Mouse (Mus musculus) lung, embryonic 16.5 days (tissue): ENCODE measurements around the gene Spata31d1b. TPM values are rescaled to one million over a fixed set of nuclear protein-coding genes. Genes with fewer than 3 reads are reported as not detected.
A peak's percentile ranks its signal among the peaks of the same experiment; 100 is the strongest.
"Not testable (repeated sequence)": the region's sequence is repeated elsewhere in the genome, so short reads cannot be mapped to it uniquely, and the experiment has no call there.

Experiments used
- ATAC-seq: fragments of 200-750 bp; cut with Nextera tagmentation; 2 replicates; pipeline ENCODE4 v1.8.0; 2017; ENCODE audit warnings: low read depth, mild to moderate bottlenecking, moderate library complexity
- H3K27ac ChIP-seq: fragments of 300-500 bp; sonication (generic); 2 replicates; pipeline ENCODE4 v1.5.1; 2014; ENCODE audit warnings: mild to moderate bottlenecking, control low read depth, low read length
- H3K27me3 ChIP-seq: fragments of 300-500 bp; sonication (generic); 2 replicates; pipeline ENCODE4 v1.6.1; 2014; ENCODE audit warnings: low read depth, low read length, mixed read lengths; ENCODE audit not compliant: control insufficient read depth, insufficient read depth
- H3K36me3 ChIP-seq: fragments of 300-500 bp; sonication (generic); 2 replicates; pipeline ENCODE4 v1.6.1; 2014; ENCODE audit warnings: low read length; ENCODE audit not compliant: control insufficient read depth, insufficient read depth
- H3K4me1 ChIP-seq: fragments of 300-500 bp; sonication (generic); replicated peaks from 2 replicates; pipeline ENCODE4 v1.6.1; 2014; ENCODE audit warnings: low read length, mixed read lengths; ENCODE audit not compliant: control insufficient read depth, insufficient read depth
- H3K4me2 ChIP-seq: fragments of 300-500 bp; sonication (generic); 2 replicates; pipeline ENCODE4 v1.6.1; 2014; ENCODE audit warnings: low read depth, low read length, control low read depth
- H3K4me3 ChIP-seq: fragments of 300-500 bp; sonication (generic); 2 replicates; pipeline ENCODE4 v1.5.1; 2014; ENCODE audit warnings: mild to moderate bottlenecking, low read length, control low read depth
- H3K9ac ChIP-seq: fragments of 300-500 bp; sonication (generic); 2 replicates; pipeline ENCODE4 v1.6.1; 2014; ENCODE audit warnings: low read length, control low read depth
- H3K9me3 ChIP-seq: fragments of 300-500 bp; sonication (generic); 2 replicates; pipeline ENCODE4 v1.6.1; 2016; ENCODE audit warnings: low read length; ENCODE audit not compliant: control insufficient read depth
- WGBS: fragments of 180-500 bp; shearing (Covaris S2); extraction: QIAGEN DNeasy Blood & Tissue Kit; methylation state at CpG from one replicate; pipeline ENCODE4 v1.1.7; 2014; 5-methylcytosine and 5-hydroxymethylcytosine counted together
- polyA plus RNA-seq: library from polyadenylated mRNA; unstranded; fragments of >200 nt; fragmentation: Nextera tagmentation; extraction: Ambion mirVana; gene quantifications from 2 replicates; pipeline ENCODE4 v1.2.1, GENCODE M21; 2015

The Spata31d1b gene
- not detected in 2 replicates for polyA plus RNA-seq

DNA sequence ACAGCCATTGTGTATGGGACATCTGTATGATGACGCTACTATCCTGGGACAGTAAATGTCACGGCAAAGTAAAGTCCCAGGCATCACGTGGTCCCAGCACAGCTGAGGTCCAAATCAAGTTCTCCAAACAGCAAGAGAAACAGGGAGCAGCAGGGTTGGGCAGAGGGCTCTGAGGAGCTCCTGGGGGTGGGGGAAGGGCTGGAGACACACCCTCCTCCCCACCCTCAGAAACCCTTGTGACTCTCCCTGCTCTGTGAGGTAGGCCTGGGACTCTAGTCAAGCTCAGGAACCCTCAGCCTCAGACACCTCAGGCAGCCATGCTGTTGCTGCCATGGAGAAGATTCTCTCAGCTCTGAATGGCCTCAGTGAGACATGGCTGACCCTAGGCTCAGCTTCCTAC is at the start of gene Spata31d1b:
Gene Spata31d1b, plus strand, starts transcription at position 301 of the 400 bp plus-strand sequence.
- H3K4me3 ChIP-seq, H3K9ac ChIP-seq, ATAC-seq, H3K27ac ChIP-seq, H3K27me3 ChIP-seq, H3K4me1 ChIP-seq, H3K36me3 ChIP-seq, H3K9me3 ChIP-seq, H3K4me2 ChIP-seq: not testable (repeated sequence)
- 64% methylated on average over 3 of the region's 3 CpGs for WGBS

DNA sequence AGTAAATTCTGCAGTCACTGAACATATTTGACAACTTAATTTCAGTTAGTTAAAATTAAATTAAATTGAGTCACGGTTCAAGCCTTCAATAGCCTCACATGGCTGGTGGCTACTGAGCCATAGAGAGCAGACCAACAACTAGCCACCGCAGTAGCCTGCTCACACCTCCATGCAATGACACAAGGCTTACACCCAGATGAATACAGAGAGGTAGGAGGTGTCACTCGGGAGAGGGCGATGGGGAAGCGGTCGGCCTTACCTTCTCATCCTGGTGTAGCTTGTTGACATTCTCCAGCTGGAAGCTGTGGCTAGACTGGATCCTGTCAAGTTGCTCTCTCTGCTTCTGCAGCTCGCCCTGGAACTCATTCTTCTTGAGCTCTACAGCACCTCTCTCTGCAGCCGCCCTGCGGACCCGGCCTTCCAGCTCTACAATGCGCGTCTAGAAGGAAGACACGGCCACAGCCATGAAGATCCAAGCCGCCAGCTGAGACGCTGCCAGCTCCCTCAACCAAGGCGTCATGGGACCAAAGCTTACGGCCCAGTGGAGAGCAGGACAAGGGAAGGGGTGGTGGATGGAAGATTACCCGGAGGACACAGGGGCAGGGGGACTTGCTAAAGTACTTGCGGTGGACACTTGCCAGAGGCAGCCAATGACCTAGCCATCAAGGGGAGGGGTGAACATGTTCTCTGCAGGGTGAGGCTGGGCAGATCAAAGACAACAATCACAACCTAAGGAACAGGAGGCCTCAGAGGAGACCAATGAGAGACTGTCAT is 48.0 kb upstream of the Spata31d1b start:
- WGBS: 87% methylated on average over 19 of the region's 19 CpGs
- no peak for ATAC-seq

DNA sequence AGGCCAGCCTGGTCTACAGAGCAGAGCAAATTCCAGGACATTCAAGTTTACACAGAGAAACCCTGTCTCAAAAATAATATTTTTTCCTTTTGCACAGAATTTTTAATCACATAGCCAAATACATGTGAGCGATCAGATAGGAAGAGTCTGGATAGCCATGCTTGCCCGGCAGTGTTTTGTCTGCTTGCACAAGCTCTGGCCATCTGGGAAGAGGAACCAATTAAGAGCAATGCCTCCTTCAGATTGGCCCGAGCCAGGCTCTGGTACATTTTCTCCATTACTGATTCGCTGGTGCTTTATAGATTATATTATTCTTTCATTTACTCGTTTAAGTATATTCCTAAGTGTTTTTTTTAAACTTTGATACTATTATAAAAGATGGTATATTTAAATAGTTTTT is 44.3 kb upstream of the Spata31d1b start:
- Histone ChIP-seq H3K4me3 (no peak overlapping the region), H3K27ac (no peak overlapping the region), H3K9ac (no peak overlapping the region), H3K4me2 (no peak overlapping the region), H3K4me1 (peaks cover 7% of the 10 kb centered on the region), H3K36me3 (0 out of 2 replicates have a peak, but pooled peaks cover 3% of the 10 kb centered on the region), H3K27me3 (no peaks in the 10 kb centered on the region), H3K9me3 (no peaks in the 10 kb centered on the region)
- ATAC-seq: no peak
- WGBS: 86% methylated on average over 5 of the region's 5 CpGs

More for the DNA sequence above, 48.0 kb upstream of the Spata31d1b start:
- no peaks in the 10 kb centered on the region for H3K27me3 ChIP-seq
- 0 out of 2 replicates have a peak, but pooled peaks cover 3% of the 10 kb centered on the region for H3K36me3 ChIP-seq
- no peak overlapping the region for H3K4me2 ChIP-seq
- no peak overlapping the region for H3K4me3 ChIP-seq
- H3K9ac ChIP-seq: no peak overlapping the region
- no peak overlapping the region for H3K27ac ChIP-seq
- H3K9me3 ChIP-seq: no peaks in the 10 kb centered on the region
- peaks cover 7% of the 10 kb centered on the region for H3K4me1 ChIP-seq

DNA sequence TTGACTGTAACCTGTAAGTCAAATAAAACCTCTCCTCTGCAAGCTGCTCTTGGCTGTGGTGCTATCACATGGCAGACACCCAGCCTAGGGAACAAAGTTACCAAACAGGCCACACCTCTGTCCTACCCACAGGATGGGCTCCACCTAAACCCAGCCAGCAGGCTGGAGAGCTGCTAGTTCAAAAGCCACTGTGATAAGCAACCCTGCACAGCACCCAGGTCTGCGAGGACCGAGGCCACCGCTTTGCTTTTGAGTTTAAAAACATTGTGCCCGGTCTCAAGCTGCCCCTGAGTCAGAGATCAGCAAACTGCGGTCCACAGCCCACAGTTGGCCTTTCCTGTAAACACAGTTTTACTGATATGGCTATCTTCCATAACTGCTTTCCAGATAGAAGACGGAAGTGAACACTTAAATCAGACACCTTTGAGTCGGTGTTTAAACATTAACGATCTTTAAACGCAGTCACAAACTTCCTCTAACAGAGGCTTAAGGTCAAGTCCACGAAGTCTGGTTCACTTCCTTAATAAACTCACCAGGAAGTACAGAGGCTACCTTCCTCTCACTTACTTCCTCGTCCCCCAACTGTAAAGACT is 43.5 kb upstream of the Spata31d1b start:
- 0 out of 2 replicates have a peak, but pooled peaks cover 3% of the 10 kb centered on the region for H3K36me3 ChIP-seq
- H3K27ac ChIP-seq: peak overlapping the region; percentile 88
- WGBS: 17% methylated on average over 11 of the region's 11 CpGs
- H3K9ac ChIP-seq: peak overlapping the region; percentile 43
- peak; percentile 75 for ATAC-seq
- no peaks in the 10 kb centered on the region for H3K9me3 ChIP-seq
- no peaks in the 10 kb centered on the region for H3K27me3 ChIP-seq
- peaks cover 8% of the 10 kb centered on the region for H3K4me1 ChIP-seq
- no peak overlapping the region for H3K4me3 ChIP-seq
- H3K4me2 ChIP-seq: 0 out of 2 replicates have a peak overlapping the region, but pooled peaks have one; percentile 27

DNA sequence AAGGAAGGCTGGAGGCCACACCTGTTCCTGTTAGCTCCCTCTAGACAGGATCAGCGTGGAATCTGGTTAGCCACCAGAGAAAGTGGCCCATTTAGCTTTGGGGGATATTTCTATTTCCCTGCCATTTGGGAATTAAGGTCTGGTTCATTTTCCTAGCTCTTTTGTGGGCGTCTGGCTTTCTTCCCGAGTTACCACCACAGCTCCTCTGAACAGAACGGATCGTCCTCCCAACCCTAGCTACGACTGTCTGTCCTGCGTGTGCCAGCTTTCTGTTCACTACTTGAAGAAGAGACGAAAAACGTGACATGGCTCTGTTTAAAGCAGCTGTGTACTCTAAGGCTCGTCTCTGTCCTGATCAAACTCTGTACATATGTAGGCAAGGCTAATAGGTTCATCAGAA is 42.1 kb upstream of the Spata31d1b start:
- 90% methylated on average over 10 of the region's 10 CpGs for WGBS
- Histone ChIP-seq H3K27ac (no peak overlapping the region), H3K4me2 (no peak overlapping the region), H3K9me3 (no peaks in the 10 kb centered on the region), H3K27me3 (no peaks in the 10 kb centered on the region), H3K36me3 (0 out of 2 replicates have a peak, but pooled peaks cover 3% of the 10 kb centered on the region), H3K4me3 (no peak overlapping the region), H3K4me1 (peaks cover 15% of the 10 kb centered on the region), H3K9ac (no peak overlapping the region)
- ATAC-seq: no peak

DNA sequence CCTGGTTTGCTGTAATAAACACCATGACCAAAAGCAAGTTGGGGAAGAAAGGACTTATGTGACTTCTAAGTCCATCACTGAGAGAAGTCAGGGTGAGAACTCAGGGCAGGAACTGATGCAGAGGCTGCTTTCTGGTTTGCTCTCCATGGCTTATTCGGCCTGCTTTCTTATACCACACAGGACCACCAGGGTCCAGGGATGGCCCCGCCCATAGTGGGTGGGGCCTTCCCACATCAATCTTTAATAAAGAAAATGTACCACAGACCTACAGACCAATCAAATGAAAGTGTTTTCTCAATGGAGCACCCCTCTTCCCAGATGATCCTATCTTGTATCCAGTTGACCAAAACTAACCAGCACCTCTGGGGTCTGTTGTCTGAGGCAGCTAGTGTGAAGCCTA is 40.6 kb upstream of the Spata31d1b start:
- 81% methylated on average over 2 of the region's 2 CpGs for WGBS
- Histone ChIP-seq H3K27ac (no peak overlapping the region), H3K4me2 (no peak overlapping the region), H3K9me3 (no peaks in the 10 kb centered on the region), H3K9ac (no peak overlapping the region), H3K4me1 (peaks cover 15% of the 10 kb centered on the region), H3K4me3 (no peak overlapping the region), H3K27me3 (no peaks in the 10 kb centered on the region), H3K36me3 (no peaks in the 10 kb centered on the region)
- no peak for ATAC-seq

DNA sequence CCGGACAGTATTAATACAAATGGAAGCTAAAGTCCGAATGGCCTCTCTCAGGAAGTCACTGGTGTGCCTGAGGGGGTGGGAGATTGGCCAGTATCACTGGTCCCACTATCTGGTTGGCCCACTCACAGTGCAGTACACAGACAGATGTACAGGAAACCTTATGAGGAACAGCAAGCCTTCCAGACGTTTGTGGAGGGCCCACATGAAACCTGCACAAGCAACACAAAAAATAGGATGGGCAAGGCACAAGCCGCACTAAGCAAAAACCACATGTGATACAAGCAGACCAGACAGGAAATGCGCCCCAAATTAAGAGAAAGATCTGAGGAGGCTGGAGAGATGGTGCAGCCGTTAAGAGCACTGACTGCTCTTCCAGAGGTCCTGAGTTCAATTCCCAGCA is 39.8 kb upstream of the Spata31d1b start:
- Histone ChIP-seq H3K4me1 (peaks cover 15% of the 10 kb centered on the region), H3K9ac (no peak overlapping the region), H3K9me3 (no peaks in the 10 kb centered on the region), H3K27ac (no peak overlapping the region), H3K27me3 (no peaks in the 10 kb centered on the region), H3K4me2 (no peak overlapping the region), H3K4me3 (no peak overlapping the region), H3K36me3 (no peaks in the 10 kb centered on the region)
- no peak for ATAC-seq
- WGBS: 63% methylated on average over 6 of the region's 6 CpGs

DNA sequence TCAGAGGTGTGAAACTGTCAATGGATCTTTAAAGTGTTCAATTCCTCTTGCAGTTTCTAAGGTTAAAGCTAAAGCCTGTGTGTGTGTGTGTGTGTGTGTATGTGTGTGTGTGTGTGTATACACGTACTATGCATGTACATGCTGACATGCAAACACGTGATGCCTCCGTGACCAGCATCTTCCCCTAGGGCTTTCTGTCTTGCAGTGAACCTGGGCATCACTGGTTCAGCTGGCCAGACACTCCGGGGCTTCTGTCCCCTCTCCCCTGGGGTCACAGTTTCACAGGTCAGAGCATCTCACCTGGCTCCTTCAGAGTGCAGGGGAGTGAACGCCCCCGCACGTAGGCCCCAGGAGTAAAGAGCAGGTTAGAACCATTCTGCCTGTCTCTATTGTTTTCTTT is 38.5 kb upstream of the Spata31d1b start:
- no peak overlapping the region for H3K4me2 ChIP-seq
- ATAC-seq: no peak
- H3K4me1 ChIP-seq: peaks cover 10% of the 10 kb centered on the region
- H3K27ac ChIP-seq: no peak overlapping the region
- H3K9me3 ChIP-seq: no peaks in the 10 kb centered on the region
- WGBS: 70% methylated on average over 7 of the region's 7 CpGs
- H3K9ac ChIP-seq: no peak overlapping the region
- no peaks in the 10 kb centered on the region for H3K36me3 ChIP-seq
- no peak overlapping the region for H3K4me3 ChIP-seq
- H3K27me3 ChIP-seq: no peaks in the 10 kb centered on the region

DNA sequence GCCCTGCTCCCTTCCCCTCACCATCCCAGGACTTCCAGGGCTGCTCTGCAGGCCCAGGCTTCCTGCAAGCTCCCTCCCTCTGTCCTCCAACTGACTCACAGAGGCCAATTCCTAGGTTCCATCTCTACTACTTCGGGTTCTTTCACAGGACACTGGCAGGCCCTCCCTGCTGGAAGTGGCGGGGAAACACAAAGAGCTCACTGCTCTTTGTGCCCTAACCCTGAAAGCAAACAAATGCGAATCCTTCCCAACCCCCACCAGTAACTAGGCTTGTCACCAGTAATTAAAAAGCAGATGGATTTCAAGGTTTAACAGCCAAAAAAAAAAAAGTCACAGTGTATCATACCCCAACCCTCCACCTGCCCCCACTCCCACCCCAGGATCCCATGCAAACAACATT is 37.9 kb upstream of the Spata31d1b start:
- no peaks in the 10 kb centered on the region for H3K36me3 ChIP-seq
- peak overlapping the region; percentile 69 for H3K4me2 ChIP-seq
- 16% methylated on average over 3 of the region's 3 CpGs for WGBS
- H3K4me3 ChIP-seq: peak overlapping the region; percentile 58; the same call in 1 of the 2 replicates
- H3K27ac ChIP-seq: no peak overlapping the region
- no peak overlapping the region for H3K9ac ChIP-seq
- H3K27me3 ChIP-seq: no peaks in the 10 kb centered on the region
- ATAC-seq: no peak
- no peaks in the 10 kb centered on the region for H3K9me3 ChIP-seq
- peaks cover 8% of the 10 kb centered on the region for H3K4me1 ChIP-seq
